Mouse (Mus musculus): ENCODE measurements at regions not wholly inside any gene's neighbourhood (a gene's known extent, or its start where the extent isn't known, plus 50 kb on each side); places are given as distances from the start of the nearest gene placed in this dataset.

DNA sequence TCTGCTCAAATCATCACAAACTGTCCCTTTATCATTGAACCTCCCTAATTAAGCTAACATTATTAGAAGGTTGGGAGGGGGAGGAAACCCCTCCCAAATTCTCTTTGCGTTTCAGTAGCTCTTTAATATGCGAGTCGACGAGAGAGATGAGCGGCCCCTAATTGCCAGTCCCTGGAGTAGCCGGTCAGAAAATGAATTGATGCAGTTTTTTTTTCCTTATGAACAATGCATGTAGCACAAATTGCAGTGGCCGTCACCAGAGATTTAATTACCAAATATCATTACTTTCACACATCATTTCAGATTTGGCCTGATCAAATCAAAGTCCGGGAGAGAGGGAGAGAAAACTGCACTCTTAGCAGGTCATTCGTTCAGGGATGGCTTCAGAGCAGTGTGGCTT is 61.1 kb upstream of the Top1 start:
- DNase-seq (ENCODE audit: low spot score), result no peak

DNA sequence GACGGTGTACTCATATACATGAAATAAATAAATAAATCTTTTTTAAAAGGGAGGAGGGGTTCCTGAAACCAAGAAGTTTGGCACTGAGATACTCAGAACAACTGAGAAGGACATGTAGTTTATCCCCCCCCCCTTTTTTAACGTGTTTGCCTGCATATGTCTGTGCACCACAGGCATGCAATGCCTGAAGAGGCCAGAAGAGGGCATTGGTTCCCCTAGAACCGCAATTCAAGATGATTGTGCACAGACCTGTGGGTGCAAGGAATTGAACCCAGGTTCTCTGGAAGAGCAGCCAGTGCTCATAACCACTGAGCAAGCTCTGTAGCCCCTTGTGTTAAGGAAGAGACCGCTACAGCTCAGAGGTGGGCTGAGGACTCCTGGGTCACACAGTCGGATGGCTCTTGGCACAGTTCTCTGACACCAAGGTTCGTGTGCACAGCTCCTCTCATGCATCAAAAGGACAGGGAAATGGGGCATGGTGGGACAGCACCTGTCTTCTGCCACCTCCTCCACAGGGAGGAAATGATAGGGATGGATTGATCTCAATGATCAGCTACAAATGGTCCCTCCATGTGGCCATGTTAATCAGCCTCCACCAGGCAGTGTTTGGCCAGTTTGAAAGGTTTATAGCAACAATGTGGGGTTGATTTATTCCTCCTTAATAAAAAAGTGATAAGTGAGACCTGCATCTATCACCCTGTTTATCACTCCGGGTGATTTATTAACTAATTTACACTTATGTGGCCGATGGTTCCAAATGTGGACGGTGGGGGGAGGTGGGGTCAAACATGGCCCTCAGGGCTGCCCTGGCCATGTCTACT is 58.5 kb upstream of the Top1 start:
- DNase-seq (ENCODE audit: low spot score), result no peak

DNA sequence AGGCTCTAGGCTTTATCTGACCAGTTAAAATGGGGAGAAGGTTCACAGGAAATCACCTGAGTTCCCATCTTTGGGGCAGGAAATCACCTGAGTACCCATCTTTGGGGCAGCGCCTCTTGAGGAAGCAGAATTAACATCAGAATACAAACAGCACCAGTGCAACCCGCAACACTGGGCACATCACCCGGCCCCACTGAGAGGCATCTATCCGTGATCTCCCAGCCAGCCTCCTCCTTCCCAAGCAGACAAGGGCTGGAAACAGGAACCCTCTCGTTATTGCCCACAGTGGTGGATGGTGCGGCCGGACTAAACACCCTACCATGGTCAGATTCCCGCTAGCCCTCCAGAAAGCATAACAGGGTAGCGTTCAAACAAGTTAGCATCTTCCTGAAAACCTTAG is 57.3 kb upstream of the Top1 start:
- no peak for DNase-seq (ENCODE audit: low spot score)

DNA sequence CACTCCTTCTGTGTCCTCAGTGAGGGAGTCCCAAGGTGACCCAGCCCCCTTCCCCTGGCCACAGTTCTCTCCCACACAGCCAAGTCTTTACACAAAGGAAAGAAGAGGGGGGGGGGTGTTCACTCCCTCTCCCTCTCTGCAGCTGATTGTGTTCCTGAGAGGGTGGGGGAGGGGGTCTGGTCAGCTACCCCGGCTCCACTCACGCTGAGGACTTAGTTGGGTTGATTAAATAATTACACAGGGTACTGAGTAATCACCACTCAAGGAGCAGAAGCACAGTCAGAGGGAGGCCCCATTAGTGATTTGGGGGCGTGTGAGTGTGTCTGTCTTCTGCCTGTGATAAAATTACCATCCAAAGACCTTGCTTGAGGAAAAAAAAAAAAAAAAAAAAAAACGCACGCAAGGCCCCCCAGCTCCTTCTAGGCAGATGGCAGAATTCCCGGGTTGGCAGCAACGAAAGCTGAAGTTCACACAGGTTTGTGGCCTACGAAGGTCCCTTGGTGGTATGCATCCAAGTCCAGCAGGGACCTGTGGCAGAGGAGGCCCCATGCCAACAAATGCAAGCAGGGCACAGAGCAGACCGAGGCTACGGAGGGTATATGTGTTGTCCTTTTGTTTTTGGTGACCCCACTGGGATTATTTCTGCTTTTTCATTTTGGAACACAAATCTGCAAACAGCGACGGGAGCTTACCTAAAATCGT is 55.3 kb upstream of the Top1 start:
- no peak for DNase-seq (ENCODE audit: low spot score)

DNA sequence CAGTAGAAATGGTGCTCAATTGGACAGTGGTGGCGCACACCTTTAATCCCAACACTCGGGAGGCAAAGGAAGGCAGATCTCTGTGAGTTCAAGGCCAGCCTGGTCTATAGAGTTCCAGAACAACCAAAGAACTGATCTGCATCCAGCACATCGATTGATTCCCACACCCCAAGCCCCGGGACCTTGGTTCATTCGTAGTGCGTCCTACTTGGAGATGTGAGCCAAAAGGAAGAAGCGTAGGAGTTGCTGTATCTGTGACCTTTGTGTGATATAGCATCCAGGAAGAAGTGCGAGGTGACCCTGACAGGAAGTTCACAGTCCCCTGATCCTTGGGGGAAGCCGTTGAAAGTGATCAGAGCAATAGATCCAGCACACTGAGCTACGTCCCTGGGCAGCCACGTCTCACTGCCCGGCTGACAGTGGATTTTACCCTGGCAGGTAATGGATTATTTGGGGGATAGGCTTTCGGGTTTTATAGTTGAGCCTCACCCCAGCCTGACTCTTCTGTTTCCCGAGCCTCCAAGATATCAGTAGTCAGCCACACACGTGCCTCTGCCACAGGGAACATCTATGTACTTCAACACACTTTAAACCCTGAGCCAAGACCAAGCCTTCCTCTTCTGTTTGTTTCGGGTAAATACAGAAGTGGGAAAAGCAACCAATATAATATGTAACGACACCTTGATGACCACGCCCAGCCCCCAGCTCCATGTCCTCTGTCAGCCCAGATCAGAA is 54.1 kb upstream of the Top1 start:
- no peak for DNase-seq (ENCODE audit: low spot score)

DNA sequence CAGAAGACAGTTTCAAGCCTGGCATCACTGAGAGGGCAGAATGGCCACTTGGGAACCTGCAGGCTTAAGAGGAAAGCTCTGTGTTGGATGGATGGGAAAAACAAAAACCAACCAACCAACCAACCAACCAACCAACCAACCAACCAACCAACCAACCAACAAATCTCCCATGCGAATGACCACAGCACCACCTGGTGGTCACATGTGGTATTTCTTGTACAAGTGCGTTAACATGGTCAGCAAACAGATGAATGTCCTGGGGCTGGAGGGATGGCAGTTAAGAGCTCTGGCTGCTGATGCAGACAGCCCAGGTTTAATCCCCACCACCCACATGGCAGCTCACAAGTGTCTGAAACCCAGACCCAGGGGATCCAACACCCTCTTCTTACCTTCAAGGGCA is 52.7 kb upstream of the Top1 start:
- peak; percentile 45 for DNase-seq (ENCODE audit: low spot score)

All from urinary bladder, adult 2 months (tissue).